Mouse (Mus musculus) kidney, adult 8-10 months (tissue): ENCODE measurements at regions not wholly inside any gene's neighbourhood (a gene's known extent, or its start where the extent isn't known, plus 50 kb on each side); places are given as distances from the start of the nearest gene placed in this dataset.
A peak's percentile ranks its signal among the peaks of the same experiment; 100 is the strongest.
"Not testable (repeated sequence)": the region's sequence is repeated elsewhere in the genome, so short reads cannot be mapped to it uniquely, and the experiment has no call there.

Experiments
- DNase-seq, 2 experiments: peaks; one replicate each; pipeline ENCODE4 v3.0.0; 2022

- DNase-seq: no peak
Observed at GRCm38 (mm10) chr13:113484159-113484762, 134.1 kb downstream of the Snx18 start.

DNA sequence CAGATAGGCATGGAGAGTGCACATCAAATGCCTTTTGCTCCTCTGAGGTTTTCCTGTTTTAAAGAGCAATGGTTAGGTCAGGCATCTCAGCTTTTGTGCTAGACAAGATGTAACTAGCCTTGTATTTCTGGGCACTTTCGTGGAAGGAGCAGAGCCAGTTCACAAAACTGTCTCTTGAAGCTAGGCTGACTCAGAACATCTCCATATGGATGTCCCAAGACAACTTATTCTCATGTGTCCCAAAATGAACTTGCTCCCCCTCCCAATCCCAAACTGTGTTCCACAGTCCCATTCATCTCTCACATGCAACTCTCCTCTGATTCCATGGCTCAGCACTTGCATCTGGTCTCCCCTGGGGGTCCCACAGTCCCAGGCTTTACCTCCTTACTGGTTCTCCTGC is 135.5 kb downstream of the Snx18 start:
- DNase-seq: no peak

- DNase-seq: no peak
Observed at GRCm38 (mm10) chr13:113477901-113478510, 140.4 kb downstream of the Snx18 start.

DNA sequence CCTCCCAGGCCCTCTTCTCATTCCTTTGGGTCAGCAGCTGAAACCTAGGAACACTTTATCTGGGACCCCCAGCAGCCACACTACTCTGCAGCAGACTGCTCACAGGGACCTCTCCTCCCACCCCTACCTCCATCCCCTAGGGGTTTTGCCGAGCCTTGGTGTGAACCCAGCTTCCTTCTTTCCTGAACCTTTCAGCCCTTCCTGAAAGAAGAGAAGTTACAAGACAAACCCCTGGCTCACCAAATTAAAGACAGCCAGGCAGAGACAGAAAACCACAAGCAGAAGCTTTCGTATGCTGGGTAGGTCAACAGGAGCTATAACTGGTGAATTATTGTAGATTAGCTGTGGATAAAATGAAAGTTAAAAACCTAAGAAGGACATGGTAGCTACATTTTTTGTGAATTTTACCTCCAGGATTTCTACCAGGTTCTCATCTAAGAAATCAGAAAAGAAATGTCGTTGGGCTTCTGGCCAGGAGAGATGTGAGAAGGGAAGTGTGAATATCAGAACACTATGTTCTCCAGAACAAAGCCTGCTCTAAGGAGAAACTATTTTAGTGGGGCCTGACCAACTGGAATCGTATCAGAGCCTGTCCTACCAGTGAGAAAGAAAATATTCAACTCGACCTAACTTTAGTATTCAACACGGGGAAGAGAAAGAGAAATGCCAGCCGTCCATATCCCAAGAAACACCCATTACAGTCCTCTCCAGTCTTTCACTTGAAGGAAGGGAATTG is 147.4 kb downstream of the Snx18 start:
- no peak for DNase-seq

DNA sequence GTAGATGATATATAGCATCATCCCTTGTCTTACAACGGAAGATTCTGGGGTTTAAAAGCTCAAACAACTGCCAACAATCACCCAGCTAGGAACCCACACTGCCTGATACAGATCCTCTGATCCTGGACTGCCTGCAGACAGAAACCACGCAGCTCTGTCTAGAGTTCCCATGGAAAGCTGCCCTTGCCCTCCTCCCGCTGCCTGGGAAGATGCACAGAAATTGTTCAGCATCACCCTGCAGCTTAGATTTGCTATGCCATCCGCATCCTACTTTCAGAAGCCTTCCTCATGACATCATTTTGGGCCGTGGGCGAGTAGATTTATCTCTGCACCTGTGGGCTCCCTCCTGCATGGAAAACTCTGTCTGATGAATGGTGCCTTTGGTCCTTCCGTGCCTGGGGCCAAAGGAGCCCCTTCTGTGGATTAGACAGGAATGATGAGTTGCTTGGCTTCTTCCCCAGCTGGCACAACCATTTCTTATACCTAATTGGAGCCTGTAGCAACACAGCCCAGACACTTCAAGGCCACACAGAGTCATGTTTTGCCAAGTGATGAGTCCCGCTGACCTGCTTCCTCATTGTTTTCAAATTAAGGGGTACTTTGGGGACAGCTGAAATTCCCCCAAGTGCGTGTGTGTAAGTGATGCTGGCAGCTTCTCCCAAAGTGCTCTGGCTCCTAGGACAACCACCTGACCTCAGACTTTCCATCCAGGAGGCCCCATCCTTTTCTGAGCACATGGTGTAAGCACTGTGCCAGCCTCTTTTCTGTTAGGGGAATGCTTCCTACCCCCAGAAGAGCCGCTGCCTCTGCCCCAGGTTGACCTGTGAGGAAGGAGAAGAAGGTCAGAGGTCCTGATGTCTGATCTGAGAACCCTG is 153.9 kb downstream of the Snx18 start:
- DNase-seq: no peak

DNA sequence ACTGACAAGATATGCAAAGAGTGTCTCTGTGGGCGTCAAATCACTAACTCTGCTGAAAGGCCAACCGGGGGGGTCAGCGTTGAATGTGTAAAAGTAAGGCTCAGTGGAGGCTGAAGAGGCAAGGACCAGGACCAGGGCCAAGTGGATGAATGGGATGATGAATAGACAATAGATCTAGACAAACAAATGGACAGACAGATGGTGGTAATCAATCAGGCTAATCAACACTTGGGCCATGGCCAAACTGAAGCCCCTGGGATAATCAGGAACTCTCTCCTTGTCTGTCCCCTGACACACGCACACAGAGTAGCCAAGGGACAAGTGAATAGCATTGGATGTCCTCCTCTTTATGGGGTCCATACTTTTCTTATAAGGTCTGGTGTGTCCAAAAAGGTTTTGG is 154.9 kb downstream of the Snx18 start:
- DNase-seq: no peak

GRCm38 (mm10) chr13:113454490-113455295 is 161.7 kb downstream of the BC067074 start:
- no peak for DNase-seq

DNA sequence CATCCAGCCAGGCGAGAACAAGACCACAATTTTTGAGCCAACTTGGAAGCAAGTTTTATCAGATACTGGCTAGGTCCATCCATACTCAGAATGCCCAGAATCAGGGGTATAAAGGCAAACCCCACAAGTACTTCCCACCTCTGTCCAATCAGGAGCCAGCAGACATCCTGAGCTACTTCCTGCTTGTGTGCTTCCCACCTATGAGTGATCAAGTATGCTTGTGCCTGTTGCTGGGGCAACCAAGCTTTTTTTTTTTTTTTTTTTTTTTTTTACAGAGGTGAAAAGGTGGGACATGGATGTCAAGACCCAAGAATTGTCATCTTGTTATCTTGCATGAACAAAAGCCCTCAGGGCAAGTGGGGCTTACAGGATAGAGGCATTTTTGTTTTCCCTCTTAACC is 155.4 kb downstream of the BC067074 start:
- no peak for DNase-seq

DNA sequence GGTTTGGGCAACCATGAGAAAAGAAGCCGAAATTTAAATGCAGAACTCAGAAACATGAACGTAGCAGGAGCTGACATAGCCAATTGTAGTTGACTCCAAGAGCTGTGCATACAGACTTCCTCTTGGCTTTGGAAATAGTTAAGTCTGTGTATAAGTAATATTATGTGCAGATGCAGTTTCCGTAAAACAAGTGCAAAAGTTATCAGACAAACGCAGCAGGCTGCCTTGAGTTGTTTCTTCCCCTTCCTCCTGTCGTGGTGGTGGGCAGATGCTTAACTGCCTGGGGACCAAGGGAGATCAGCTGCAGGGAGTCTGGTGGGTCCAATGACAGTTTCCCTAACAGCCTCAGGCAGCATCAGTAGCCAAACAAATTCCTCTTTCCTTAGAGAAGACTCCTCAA is 153.3 kb downstream of the BC067074 start:
- DNase-seq: no peak

DNA sequence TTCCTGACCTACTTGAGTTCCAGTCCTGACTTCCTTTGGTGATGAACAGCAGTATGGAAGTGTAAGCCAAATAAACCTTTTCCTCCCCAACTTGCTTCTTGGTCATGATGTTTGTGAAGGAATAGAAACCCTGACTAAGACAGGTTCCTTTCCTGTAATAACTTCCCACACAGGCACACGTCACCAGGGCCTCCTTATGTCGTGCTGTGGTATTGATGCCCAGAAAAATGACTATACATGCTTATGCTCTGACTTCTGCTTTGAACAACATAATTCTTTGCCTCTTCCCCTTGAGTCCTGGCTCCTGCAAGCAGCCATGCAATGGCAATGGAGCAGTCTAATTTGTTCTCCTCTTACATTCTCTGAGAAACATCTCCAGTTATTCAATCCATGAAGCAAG is 151.5 kb downstream of the BC067074 start:
- DNase-seq: not testable (repeated sequence)

DNA sequence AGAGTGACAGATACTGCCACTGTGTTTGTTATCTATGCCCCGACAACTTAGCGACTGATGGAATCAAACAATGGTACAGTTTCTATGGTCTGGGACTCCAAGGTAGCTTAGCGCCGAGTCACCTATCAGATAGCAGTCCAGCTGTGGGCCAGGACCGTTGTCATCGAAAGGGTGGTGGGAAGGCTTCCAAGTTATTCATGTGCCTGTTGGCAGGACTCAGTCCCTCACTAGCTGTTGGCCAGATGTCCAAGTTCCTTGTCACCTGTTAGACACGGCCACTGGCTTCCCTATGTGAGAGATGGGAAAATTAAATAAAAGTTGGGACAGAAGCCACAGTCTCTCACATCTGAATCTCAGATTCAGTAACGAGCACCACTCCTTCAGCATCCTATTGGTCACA is 150.1 kb downstream of the BC067074 start:
- DNase-seq: no peak

- DNase-seq: no peak
Observed at GRCm38 (mm10) chr13:113442169-113442568, 149.2 kb downstream of the BC067074 start.

GRCm38 (mm10) chr13:113440137-113440536 is 147.2 kb downstream of the BC067074 start:
- no peak for DNase-seq

- no peak for DNase-seq
Observed at GRCm38 (mm10) chr13:113439516-113439915, 146.6 kb downstream of the BC067074 start.

- no peak for DNase-seq
Observed at GRCm38 (mm10) chr13:113438872-113439271, 145.9 kb downstream of the BC067074 start.

- no peak for DNase-seq
Observed at GRCm38 (mm10) chr13:113436288-113436687, 143.3 kb downstream of the BC067074 start.

DNA sequence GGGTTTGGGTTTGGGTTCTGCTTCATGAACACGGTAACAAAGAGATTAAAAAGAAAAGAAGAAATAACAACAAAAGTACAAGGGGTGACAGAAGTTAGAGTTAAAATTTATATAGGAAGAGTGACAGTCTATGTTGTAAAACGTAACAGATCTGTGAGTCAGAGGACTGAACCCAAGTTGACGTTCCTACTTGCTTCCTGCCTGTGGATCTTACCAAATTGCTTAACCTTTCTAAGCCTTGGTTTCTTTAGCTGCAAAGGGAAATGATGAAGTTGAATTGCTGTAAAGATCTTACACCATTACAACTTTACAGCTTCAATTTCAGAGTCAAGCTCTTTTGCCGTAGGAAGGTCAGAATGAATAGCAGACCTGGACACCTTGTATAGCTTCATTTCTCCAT is 142.2 kb downstream of the BC067074 start:
- DNase-seq: no peak

GRCm38 (mm10) chr13:113433456-113433855 is 140.5 kb downstream of the BC067074 start:
- DNase-seq: no peak

GRCm38 (mm10) chr13:113429615-113430014 is 136.7 kb downstream of the BC067074 start:
- DNase-seq: peak in 1 of 2 experiments; percentile 17
